Mouse (Mus musculus): ENCODE results near the gene Mfng.

DNA sequence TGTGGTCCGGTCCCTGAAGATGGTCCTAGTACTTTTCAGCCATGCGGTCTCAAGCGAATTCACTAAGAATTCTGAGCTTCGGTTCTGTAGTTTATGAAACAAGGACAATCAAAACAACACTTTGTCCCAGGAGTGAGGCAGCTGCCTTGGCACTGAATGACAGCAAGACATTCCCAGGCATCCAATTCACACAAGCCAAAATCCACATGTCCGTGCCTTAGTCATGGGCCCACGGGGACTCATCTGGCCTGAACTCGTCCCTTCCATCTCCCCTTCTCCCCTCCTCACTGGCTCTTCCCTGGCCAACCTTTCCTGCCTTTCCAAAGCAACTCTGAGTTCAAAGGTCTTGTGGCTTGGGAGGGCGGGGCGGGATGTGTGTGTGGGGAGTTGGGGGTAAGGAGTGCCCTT, 13.1 kb upstream of the Mfng start:
- TF ChIP-seq CTCF (IDR thresholded peaks at IDR 0.05; ENCODE audit: extremely low read depth, insufficient read depth, low read length), result no peak
- TF ChIP-seq POLR2A (IDR thresholded peaks at IDR 0.05; ENCODE audit: extremely low read depth, insufficient read depth, low read length), result no peak

All from cortical plate, adult 2 months (tissue).